Mouse (Mus musculus): ENCODE measurements around the gene Ech1.

- TF ChIP-seq CTCF (IDR thresholded peaks at IDR 0.05; ENCODE audit: extremely low read depth, insufficient read length, insufficient replicate concordance, low read depth, low read length), result no peak
- no peak for TF ChIP-seq POLR2A (IDR thresholded peaks at IDR 0.05; ENCODE audit: low read depth, low read length)
Observed at GRCm38 (mm10) chr7:28814306-28815034, 10.5 kb upstream of the Ech1 start.

Data from small intestine, adult 2 months (tissue).